Mouse (Mus musculus): ENCODE measurements around the gene Zfp580.

DNA sequence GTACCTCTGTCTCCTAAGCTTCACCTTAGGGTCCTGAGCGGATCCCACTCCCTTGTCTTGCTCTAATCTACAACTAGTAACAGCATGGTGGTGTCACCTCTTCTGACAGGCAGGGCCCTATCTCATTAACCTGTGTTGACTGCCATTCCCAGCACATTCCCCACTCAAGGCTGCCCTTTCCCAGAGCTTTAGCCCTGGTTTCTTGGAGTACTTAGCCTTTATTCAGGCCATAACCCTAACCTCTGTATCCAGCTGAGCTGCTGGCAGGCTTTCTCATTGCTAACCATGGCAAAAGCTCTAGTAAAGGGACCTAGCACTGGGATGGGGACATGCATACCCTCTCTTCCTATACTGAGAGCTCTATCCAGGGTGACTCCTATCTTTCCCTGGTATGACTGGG lies 7.3 kb downstream of the Zfp580 start:
- TF ChIP-seq CTCF (IDR thresholded peaks at IDR 0.05; ENCODE audit: insufficient read depth, low read depth, low read length) (no peak), POLR2A (IDR thresholded peaks at IDR 0.05; ENCODE audit: insufficient read depth, low read depth, low read length) (no peak)

Data from olfactory bulb, adult 2 months (tissue).